Mouse (Mus musculus) ES-Bruce4 (cell line): ENCODE results near the gene Tas2r137.

Experiments used
- CTCF ChIP-seq: IDR thresholded peaks from one replicate; pipeline ENCODE4 v1.8.1; 2011; ENCODE audit warnings: low read depth, low read length
- EP300 ChIP-seq: IDR thresholded peaks from 2 replicates; pipeline ENCODE4 v1.6.1; 2011; ENCODE audit warnings: low read depth, low read length; ENCODE audit not compliant: insufficient read depth
- POLR2A ChIP-seq: IDR thresholded peaks from one replicate; pipeline ENCODE4 v1.8.1; 2011; ENCODE audit warnings: low read length; ENCODE audit not compliant: insufficient read depth

DNA sequence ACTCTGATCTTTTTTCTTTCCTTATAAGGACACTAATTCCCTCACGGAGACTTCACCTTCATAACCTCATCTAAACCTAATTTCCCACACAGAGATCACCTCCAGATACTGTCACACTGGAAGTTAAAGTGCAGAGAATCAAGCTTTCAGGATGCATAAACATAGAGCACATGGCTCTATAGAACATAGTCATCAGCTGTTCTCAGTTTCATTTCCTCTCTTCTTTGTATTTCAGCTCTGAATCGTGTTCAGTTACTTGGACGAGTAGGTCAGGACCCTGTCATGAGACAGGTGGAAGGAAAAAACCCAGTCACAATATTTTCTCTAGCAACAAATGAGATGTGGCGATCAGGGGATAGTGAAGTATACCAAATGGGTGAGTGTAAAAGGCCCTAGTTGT lies 14.9 kb upstream of the Tas2r137 start:
- TF ChIP-seq POLR2A, result no peak
- no peak for TF ChIP-seq CTCF
- no peak for TF ChIP-seq EP300
